Mouse (Mus musculus) hindlimb bud, embryonic 11.5 days (tissue): ENCODE results near the gene Srl.
"Not testable (repeated sequence)": the region's sequence is repeated elsewhere in the genome, so short reads cannot be mapped to it uniquely, and the experiment has no call there.

Experiments used
- DNase-seq: peaks from one replicate; pipeline ENCODE4 v3.0.0-alpha.2; 2012; ENCODE audit warnings: low read depth, low spot score; ENCODE audit errors: extremely low spot score

Srl gene

GRCm38 (mm10) chr16:4474040-4474881, 67.4 kb downstream of the Srl start:
- not testable (repeated sequence) for DNase-seq

- DNase-seq, result no peak
Observed at GRCm38 (mm10) chr16:4473231-4473630, 68.4 kb downstream of the Srl start.

GRCm38 (mm10) chr16:4472687-4473086, 68.9 kb downstream of the Srl start:
- DNase-seq, result no peak

- DNase-seq, result no peak
Observed at GRCm38 (mm10) chr16:4469599-4470352, 71.8 kb downstream of the Srl start.

- DNase-seq, result no peak
Observed at GRCm38 (mm10) chr16:4464529-4465089, 77.0 kb downstream of the Srl start.

- DNase-seq, result no peak
Observed at GRCm38 (mm10) chr16:4457927-4458326, 83.7 kb downstream of the Srl start.

GRCm38 (mm10) chr16:4456391-4456790, 85.2 kb downstream of the Srl start:
- DNase-seq, result no peak

GRCm38 (mm10) chr16:4455693-4456092, 85.9 kb downstream of the Srl start:
- no peak for DNase-seq

GRCm38 (mm10) chr16:4454563-4454962, 87.1 kb downstream of the Srl start:
- DNase-seq, result no peak

- DNase-seq, result no peak
Observed at GRCm38 (mm10) chr16:4449418-4449817, 92.2 kb downstream of the Srl start.

- no peak for DNase-seq
Observed at GRCm38 (mm10) chr16:4448235-4448634, 93.4 kb downstream of the Srl start.

- DNase-seq, result no peak
Observed at GRCm38 (mm10) chr16:4446395-4446794, 95.2 kb downstream of the Srl start.

GRCm38 (mm10) chr16:4444378-4444777, 97.2 kb downstream of the Srl start:
- no peak for DNase-seq

- DNase-seq, result no peak
Observed at GRCm38 (mm10) chr16:4439302-4440066, 102.1 kb downstream of the Srl start.

- no peak for DNase-seq
Observed at GRCm38 (mm10) chr16:4436738-4437137, 104.9 kb downstream of the Srl start.

GRCm38 (mm10) chr16:4435371-4435770, 106.2 kb downstream of the Srl start:
- no peak for DNase-seq

GRCm38 (mm10) chr16:4431841-4432240, 109.8 kb downstream of the Srl start:
- no peak for DNase-seq

GRCm38 (mm10) chr16:4431013-4431412, 110.6 kb downstream of the Srl start:
- no peak for DNase-seq

- no peak for DNase-seq
Observed at GRCm38 (mm10) chr16:4430232-4430631, 111.4 kb downstream of the Srl start.
